ENCODE assay signal across 8 mouse cellular contexts in the genomic region with DNA sequence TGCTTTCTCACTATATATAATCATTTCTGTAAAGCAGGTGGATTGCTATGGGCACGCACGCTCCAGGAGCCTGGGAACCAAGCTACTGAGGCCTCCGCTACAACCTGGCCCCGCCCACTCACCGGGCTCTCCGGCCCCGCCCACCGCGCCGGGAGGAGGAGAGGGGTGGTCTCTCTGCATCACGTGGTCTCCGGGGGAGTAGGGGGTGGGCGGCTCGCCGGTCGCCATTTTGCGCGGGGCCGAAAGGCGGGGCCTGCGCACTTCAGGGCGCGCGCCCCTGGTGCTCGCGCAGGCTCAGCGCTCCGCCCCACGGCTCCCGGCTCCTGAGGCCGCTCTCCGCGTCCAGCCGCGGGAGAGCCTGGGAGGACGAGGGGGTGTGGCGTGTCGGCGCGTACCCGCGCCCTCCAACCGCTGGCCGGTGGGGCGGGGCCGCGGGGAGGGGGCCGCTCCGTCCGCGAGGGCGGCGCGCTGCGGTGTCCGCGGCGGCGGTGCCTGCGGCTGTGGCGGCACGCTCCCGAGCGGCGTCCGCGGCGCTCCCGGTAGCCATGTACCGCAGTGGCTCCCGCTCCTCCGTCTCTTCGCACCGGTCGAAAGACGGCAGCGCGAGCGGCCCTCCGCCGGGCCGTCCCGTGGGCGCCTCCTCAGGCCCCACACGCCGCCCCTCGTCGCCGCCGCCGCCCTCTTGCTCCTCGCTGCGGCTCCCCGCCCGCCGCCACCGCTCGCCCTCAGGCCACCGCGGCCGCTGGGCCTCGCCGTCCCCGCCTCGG. TPM values are rescaled to one million over a fixed set of nuclear protein-coding genes. Genes with fewer than 3 reads are reported as not detected.
A peak's percentile ranks its signal among the peaks of the same experiment; 100 is the strongest.
DNase-seq lines count a peak whose midpoint lies in the region; ATAC-seq lines count a peak whose summit lies in the region.

Gene Zfp318, plus strand, starts transcription at position 438 of the 767 bp plus-strand sequence.

- H3K9ac ChIP-seq in heart, embryonic 14.5 days (ENCODE audit: low read length), result peak within 1 kb of the TSS; percentile 96
- H3K9ac ChIP-seq in liver, embryonic 13.5 days, result peak within 1 kb of the TSS; percentile 91
- peak within 1 kb of the TSS; percentile 96 for H3K9ac ChIP-seq in stomach, embryonic 16.5 days (ENCODE audit: low read length)

- H3K4me1 ChIP-seq in heart, embryonic 14.5 days (ENCODE audit: control insufficient read depth in 2 of 2, insufficient read depth in 2 of 2, low read length in 2 of 2), result peaks cover 2 to 14% of the 10 kb centered on the region in 2 experiments; a peak in 3 of 4 replicates
- H3K4me1 ChIP-seq in liver, embryonic 13.5 days (replicated peaks), result peaks cover 27% of the 10 kb centered on the region
- peaks cover 9% of the 10 kb centered on the region for H3K4me1 ChIP-seq in stomach, embryonic 16.5 days (ENCODE audit: control insufficient read depth, insufficient read depth, low read length)

- WGBS in heart, embryonic 14.5 days, result under 1% methylated on average over 54 of the region's 105 CpGs
- 1% methylated on average over 86 of the region's 105 CpGs for WGBS in liver, embryonic 13.5 days (ENCODE audit: insufficient replicate concordance)
- WGBS in stomach, embryonic 16.5 days, result 1% methylated on average over 93 of the region's 105 CpGs

- peak within 1 kb of the TSS; percentile 84 for H3K4me2 ChIP-seq in heart, embryonic 14.5 days (ENCODE audit: low read length)
- peak within 1 kb of the TSS; percentile 98 for H3K4me2 ChIP-seq in liver, embryonic 13.5 days
- peak within 1 kb of the TSS; percentile 73 for H3K4me2 ChIP-seq in stomach, embryonic 16.5 days (ENCODE audit: low read depth, low read length)

- no peaks in the 10 kb centered on the region for H3K9me3 ChIP-seq in heart, embryonic 14.5 days (ENCODE audit: control insufficient read depth, low read length)
- no peaks in the 10 kb centered on the region for H3K9me3 ChIP-seq in liver, embryonic 13.5 days (replicated peaks)
- no peaks in the 10 kb centered on the region for H3K9me3 ChIP-seq in stomach, embryonic 16.5 days (replicated peaks; ENCODE audit: control insufficient read depth, low read length)

- peak; percentile 74 for DNase-seq in c-Kit-negative CD71-positive TER-119-positive erythroid progenitor cells, embryonic 14.5 days (ENCODE audit: low read depth, low spot score)
- peak; percentile 82 for DNase-seq in fibroblast of lung, adult 2 months (ENCODE audit: low read depth)
- DNase-seq in kidney, postnatal 14 days, result peak; percentile 99
- peak; percentile 95 for DNase-seq in liver, embryonic 13.5 days
- DNase-seq in neural tube, embryonic 10.5 days (ENCODE audit: extremely low spot score, low spot score), result peak; percentile 98

- H3K36me3 ChIP-seq in heart, embryonic 14.5 days (ENCODE audit: control insufficient read depth, insufficient read depth, low read length), result peaks cover 15% of the 10 kb centered on the region
- H3K36me3 ChIP-seq in liver, embryonic 13.5 days, result 0 out of 2 replicates have a peak, but pooled peaks cover 6% of the 10 kb centered on the region
- no peaks in the 10 kb centered on the region for H3K36me3 ChIP-seq in stomach, embryonic 16.5 days (ENCODE audit: control insufficient read depth, insufficient read depth, low read length)

- no peaks in the 10 kb centered on the region for H3K27me3 ChIP-seq in heart, embryonic 14.5 days (ENCODE audit: control insufficient read depth, insufficient read depth, low read length)
- peaks cover 18% of the 10 kb centered on the region for H3K27me3 ChIP-seq in liver, embryonic 13.5 days
- no peaks in the 10 kb centered on the region for H3K27me3 ChIP-seq in stomach, embryonic 16.5 days (ENCODE audit: control insufficient read depth, insufficient read depth, low read length)

- peak within 1 kb of the TSS; percentile 79 to 88 for H3K27ac ChIP-seq in heart, embryonic 14.5 days (replicated peaks in 1 of 2; ENCODE audit: control insufficient read depth in 1 of 2, insufficient read depth in 1 of 2, low read depth in 2 of 2, low read length in 2 of 2)
- H3K27ac ChIP-seq in liver, embryonic 13.5 days, result peak within 1 kb of the TSS; percentile 69
- H3K27ac ChIP-seq in stomach, embryonic 16.5 days (ENCODE audit: low read length), result peak within 1 kb of the TSS; percentile 84

- H3K4me3 ChIP-seq in heart, embryonic 14.5 days (ENCODE audit: control insufficient read depth in 1 of 2, insufficient read depth in 1 of 2, low read depth in 1 of 2, low read length in 2 of 2), result peak within 1 kb of the TSS; percentile 96
- peak within 1 kb of the TSS; percentile 85 for H3K4me3 ChIP-seq in liver, embryonic 13.5 days (replicated peaks)
- H3K4me3 ChIP-seq in stomach, embryonic 16.5 days (replicated peaks; ENCODE audit: low read length), result peak within 1 kb of the TSS; percentile 83

- ATAC-seq in CD4-positive, CD25-positive, alpha-beta regulatory T cell, adult 4 months, result peak; percentile 88
- peak; percentile 99 for ATAC-seq in heart, embryonic 14.5 days (ENCODE audit: insufficient number of reproducible peaks, insufficient read depth, low FRiP score, low read depth)
- ATAC-seq in liver, embryonic 13.5 days (ENCODE audit: low read depth), result peak; percentile 98
- peak; percentile 100 for ATAC-seq in stomach, embryonic 16.5 days (ENCODE audit: insufficient read depth, low FRiP score)

RNA-seq across cellular contexts. Expression of gene Zfp318, which starts in this region (rescaled TPM):
- polyA plus RNA-seq in CD4-positive, CD25-positive, alpha-beta regulatory T cell, adult 4 months (2017; shearing (Covaris generic)), result 1 to 10 TPM; 5.0 to 6.7 TPM
- 11.0 and 13.0 TPM in 2 replicates for polyA plus RNA-seq in heart, embryonic 14.5 days (2014; fragmentation: Nextera tagmentation; extraction: Ambion mirVana)
- polyA plus RNA-seq in liver, embryonic 13.5 days (2015; fragmentation: Nextera tagmentation; extraction: Ambion mirVana), result 1.2 and 1.4 TPM in 2 replicates
- 4.9 and 5.4 TPM in 2 replicates for polyA plus RNA-seq in stomach, embryonic 16.5 days (2015; fragmentation: Nextera tagmentation; extraction: Ambion mirVana)

Comparison
In these comparisons a context has a peak if more than half of its experiments do, and no peak if none do; other contexts are left out.
1. Peak in every context shown above with its lines: DNase-seq, ATAC-seq, H3K4me3 ChIP-seq and H3K27ac ChIP-seq.